Mouse (Mus musculus) adrenal gland, postnatal 14 days (tissue): Measurements from ENCODE around the gene Hmox2. TPM values are rescaled to one million over a fixed set of nuclear protein-coding genes. Genes with fewer than 3 reads are reported as not detected.
A peak's percentile ranks its signal among the peaks of the same experiment; 100 is the strongest.
"Not testable (repeated sequence)": the region's sequence is repeated elsewhere in the genome, so short reads cannot be mapped to it uniquely, and the experiment has no call there.

Experiments used
- DNase-seq: peaks from one replicate; pipeline ENCODE4 v3.0.0; 2021; ENCODE audit warnings: mixed read lengths
- total RNA-seq: library from RNA; stranded (reverse); gene quantifications from 2 replicates; pipeline ENCODE4 v1.2.3, GENCODE M21; 2021

Gene Hmox2
- total RNA-seq, 1 experiment from 2014 or later = 93.2 TPM

DNA sequence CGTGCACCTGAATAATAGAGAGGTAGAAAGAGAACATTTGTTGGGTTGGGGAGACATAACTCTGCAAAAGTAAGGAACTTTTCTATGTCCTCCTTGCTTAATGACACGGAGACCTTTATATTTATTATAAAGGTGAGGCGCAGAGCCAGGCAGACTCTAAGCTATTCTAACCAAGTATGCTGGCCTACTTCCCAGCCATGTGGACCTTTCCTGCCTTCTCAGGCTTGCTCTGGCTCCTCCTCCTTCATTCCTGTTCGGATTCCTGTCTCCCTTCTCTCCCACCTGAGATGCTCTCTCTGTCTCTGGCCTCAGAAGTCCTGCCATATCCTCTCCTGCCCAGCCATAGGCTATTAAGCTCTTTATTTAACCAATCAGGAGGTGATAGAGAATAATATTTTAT is 895 bp upstream of the Hmox2 start:
- no peak for DNase-seq

DNA sequence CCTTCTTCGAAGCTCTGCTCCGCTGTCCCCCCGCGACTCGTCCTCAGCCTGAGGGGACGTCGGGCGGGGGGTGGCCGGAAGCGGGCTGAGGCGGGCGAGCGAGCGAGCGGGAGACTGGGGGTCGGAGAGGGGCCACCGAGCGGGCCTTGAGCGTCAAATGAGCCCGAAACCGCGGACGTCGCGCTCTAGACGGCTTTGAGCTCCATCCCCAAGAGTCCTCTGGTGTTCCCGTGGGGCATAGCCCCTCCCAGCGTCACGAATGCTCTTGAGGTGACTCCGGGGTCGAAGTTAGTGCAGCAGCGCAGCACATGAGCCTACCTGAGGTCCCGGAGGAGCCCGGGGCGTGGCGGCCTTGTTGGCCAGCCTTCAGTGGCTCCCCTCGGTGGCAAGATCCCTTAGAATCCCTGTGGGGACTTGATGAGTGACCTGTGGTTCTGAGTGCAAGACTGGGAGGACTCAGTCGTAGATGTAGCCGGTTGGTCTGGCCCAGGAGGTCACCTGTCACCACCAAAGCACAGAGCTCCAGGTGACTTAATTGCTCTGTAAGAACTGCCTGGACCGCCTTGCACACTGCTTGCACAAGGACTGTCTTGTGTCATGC is 467 bp downstream of the Hmox2 start:
- DNase-seq = peak; percentile 68

DNA sequence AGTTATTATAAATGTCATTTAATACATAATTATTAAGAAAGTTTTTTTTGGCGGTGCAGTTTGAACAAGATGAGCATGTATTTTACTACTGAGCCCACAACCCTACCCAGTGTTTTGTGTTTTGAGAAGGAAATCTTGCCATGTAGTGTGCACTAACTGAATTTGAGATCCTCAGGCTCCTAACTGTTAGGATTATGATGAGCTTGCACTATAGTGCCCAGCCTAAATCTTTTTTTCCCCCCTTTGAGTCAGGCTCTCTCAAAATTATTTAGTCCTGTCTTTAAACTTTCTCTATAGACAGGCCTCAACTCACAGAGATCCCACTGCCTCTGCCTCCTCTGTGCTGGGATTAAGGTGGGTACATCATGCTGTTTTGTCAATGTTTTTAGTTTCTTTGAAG is 1.4 kb downstream of the Hmox2 start:
- no peak for DNase-seq

DNA sequence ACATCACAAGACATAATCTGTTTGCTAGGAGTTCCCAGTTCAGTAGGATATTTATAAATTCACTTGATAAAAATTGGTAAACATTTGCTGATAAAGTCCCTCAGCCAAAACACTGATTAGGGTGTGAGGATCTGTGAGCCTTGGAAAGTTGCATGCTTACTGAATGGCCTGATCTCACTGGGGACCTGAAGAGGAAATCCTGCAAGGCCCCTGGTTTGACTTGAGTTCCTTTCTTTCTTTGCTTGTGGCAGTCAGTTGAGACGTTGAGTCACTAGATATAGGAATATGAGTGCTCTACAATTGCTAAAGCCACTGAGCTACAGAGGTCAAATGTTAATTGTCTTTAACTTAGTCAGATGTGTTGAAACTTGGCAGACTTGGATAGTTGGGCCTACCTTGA is 1.8 kb downstream of the Hmox2 start:
- no peak for DNase-seq

DNA sequence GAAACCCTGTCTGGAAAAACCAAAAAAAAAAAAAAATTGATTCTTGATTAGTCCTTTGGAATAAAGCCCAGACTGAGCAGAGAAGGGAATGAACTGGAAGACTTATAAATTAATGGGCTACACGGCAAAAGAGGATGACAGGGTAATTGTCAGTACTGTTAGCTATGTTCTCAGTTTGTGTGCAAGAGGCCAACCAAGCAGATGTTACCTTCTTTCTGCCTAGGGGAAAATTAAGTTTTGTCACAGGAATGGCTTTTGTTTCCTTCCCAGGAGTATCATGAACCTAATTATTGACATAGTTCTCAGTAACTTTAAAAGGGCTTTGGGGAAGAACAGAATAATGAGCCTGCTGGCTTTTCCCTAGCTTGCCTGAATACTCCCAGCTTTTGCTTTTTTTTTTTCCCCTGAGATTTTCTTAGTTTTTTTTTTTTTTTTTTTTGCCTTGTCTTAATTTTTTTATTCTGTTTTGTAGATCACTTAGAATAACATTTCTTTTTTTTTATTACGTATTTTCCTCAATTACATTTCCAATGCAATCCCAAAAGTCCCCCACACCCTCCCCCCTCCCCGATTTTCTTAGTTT is 4.7 kb downstream of the Hmox2 start:
- no peak for DNase-seq

DNA sequence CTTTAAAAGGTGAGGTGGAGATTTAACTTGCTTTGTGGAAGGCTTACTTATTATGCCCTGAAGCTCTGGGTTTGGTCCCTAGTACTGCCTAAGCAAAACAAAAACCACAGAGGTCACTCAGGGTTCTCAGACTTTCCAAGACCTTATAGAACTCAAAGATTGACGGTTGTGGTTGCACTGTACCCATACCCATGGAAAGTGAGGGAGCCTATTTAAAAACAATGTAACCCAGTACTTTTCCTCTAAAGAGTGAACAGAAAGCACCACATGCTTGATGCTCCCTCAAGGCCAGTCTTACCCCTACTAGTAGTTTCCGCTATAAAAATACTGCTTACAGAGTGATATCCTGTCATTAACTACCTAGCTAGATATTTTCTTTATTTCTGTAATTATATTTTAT is 10.1 kb downstream of the Hmox2 start:
- DNase-seq = no peak

DNA sequence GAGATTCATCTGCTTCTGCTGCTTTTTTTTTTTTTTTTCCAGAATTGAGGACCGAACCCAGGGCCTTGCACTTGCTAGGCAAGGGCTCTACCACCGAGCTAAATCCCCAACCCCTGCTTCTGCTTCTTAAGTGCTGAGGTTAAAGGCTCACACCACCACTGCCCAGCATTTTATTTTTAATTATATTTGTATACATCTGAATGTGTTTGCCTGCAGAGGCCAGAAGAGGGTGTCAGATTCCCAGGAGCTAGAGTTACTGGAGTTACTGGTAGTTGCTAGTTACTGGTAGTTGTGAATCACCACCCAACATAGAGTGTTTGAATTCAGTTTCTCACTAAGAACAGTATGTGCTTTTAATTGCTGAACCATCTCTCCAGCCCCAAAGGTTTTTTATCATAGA is 13.8 kb downstream of the Hmox2 start:
- DNase-seq = no peak

DNA sequence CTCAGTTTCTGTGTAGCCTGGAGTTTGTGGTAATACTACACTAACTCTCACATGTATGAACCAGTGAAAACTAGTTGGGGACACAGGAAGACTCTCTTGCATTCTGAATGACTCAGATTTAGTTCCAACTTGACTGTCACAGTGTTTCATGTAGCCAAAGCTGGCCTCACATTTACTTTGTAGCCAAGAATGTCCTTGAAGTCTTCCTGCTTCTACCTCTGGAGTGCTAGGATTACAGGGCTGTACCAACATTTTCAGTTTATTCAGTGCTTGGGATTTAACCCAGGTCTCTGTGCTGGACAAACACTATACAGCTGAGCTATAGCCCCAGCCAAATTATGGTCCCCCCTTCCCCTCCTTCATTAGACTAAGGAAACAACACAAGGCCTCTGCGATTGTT is 16.0 kb downstream of the Hmox2 start:
- DNase-seq = no peak

DNA sequence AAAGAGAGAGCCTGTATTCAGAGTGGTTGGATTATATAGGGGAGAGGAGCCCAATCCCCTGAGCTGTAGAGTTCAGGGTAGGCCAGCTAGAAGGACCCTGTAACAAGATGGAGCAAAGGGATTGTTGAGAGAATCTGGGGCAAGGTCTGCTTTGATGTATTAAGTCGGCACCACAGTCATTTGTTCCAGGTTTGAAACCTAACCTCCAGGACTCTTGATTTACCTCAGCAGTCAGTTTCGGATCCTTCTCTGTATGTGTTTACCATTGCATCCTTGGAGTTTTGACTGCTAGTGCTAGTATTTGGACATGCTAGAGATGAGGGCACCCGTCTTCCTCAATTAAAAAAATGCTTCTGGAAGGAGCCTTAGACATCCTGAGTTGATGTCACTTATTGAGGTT is 26.0 kb downstream of the Hmox2 start:
- no peak for DNase-seq

DNA sequence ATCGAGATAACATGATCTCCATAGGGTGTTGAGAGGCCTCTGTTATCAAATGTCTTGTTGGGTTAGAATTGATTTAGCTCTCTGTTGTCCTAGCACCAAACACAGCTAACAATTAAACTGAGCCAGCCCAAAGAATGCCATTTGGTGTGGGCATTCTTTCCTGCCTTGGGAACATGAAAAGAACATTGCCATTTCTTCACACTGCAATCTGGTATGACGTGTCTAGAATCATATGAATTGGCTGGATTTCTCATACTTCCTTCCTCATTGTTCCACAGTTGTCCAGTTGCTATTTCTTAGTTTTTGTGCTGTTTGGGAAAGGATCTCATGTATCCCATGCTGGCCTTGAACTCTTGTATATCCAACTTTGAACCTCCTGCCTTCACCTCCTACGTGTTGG is 27.9 kb downstream of the Hmox2 start:
- no peak for DNase-seq

DNA sequence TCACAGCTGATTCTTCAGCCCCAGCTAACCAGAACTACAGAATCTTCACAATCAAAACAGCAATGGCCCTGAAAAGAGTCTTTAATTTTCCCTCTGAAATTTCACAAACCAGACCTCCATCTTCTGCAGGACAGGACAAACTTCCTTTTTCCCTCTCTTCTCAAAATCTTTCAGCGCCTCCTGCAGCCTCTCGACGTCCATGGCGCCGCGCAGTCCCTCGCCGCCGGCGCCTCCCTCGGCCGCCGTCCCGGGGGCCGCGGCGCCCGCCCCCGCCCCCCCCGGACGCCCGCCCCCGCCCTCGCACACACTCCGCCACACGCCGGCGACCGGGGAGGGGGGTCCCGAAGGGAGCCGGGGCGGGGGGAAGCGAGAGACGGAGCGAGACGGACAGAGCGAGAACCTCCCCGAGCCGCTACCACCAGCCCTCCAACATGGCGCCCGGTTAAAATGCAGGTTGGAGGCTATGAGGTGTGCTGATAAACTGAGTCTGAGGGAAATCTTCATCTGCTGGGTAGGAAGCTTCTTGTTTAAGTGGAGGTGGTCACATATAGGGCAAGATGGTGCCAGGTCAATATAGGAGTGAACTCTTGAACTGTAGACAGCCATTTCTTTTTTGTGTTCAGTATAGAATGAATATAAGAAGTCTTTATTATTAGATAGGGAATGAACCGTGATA is 30.6 kb downstream of the Hmox2 start:
- not testable (repeated sequence) for DNase-seq

DNA sequence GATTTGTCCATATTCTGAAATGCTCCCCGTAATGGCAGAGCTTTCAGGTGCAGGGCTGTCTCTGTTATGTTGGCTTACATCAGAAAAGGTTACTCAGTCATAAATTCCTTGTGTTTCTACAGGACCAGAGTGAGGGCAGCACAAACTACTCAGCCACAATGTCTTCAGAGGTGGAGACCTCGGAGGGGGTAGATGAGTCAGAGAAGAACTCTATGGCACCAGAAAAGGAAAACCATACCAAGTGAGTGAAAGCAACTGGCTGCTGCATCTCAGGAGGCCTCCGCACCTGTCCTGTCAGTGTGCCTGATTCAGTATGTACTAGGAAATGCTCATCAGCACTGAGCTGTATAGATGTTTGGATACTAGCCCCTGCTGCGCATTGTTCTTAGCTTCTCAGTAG is 36.3 kb downstream of the Hmox2 start:
- no peak for DNase-seq

DNA sequence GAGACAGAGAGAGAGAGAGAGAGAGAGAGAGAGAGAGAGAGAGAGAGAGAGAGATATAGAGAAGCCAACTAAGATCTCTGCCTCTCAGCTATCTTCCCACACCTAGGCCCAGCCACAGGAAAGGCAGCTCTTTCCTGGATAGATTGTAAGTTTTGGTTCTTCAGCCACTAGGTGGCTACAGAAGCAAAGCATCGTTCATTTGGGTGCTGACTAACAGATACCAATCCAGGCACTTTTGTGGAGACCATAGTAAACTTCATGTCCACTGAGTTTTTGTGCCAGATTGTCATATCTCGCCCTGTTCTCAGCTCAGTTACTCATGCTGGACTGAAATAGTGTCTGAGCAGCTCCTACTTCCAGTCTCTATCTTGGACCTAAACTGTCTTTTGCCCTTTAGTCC is 37.1 kb downstream of the Hmox2 start:
- peak; percentile 48 for DNase-seq

DNA sequence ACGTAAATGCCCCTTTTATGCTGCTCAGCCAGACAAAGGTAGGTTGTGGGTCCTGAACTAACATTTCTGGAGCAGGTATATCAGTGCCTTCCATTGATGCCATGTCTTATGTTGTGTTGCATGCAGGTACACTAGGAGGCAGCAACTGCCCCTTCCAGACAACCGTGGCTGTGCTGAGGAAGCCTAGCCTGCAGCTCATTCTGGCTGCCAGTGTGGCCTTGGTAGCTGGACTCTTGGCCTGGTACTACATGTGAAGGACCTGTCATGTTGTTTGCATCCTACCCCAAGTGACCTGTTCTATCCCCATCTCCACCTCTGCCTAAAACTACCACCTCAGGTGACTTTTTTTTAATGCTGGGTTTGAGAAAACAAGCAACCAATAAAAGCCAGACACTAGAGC is 39.7 kb downstream of the Hmox2 start:
- no peak for DNase-seq

DNA sequence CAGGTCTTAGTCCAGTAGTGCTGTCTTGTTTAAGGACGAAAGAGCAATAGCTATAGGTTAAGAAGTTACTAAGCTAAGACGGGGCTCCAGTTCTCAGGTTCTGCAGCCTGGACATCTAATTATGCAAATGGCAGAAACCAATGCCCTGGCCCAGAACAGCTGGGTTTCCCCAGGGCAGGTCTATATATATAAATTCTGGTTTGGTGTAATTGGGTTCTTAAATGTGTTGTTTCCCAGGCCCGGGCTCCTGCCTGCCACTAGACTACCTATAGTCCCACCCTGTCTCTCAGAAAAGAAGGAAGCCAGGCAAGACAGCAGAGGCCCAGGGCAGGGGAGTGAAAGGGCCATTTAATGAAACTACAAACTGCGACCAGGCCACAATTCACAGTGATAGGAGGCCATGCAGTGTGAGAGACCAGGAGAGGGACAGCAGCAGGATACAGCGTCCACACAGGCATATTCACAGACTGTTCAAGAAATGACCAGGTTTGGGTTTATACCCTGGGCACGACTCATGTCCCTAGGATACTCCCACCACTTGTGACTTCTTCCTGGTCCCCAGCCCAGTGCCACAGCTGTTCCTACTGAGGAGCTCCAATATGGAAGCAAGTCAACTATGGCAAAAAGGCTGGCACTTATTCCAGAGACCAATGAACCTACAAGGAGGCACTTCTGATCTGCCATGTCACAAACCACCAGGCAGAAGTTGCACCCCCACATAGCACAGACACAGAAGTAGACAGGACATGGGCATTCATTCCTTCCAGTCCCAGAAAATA is 41.0 kb downstream of the Hmox2 start:
- DNase-seq = no peak

DNA sequence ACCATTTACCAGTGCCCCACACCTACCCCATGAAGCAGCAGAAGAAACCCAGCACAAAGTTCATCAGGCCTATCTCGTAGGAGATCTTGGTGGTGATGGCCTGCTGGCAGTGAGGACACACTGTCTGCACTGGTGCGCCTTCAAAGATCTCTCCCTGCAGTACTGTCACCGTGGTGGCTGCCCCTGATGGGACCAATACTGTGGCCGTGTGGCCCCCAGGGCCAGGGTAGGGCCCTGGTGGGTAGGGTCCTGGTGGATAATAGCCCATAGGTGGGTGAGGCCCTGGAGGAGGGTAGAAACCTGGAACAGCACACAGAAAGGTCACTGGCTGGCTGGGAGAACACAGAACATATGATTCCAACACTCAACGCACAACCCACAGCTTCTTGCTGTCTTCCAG is 42.6 kb downstream of the Hmox2 start:
- DNase-seq = no peak

DNA sequence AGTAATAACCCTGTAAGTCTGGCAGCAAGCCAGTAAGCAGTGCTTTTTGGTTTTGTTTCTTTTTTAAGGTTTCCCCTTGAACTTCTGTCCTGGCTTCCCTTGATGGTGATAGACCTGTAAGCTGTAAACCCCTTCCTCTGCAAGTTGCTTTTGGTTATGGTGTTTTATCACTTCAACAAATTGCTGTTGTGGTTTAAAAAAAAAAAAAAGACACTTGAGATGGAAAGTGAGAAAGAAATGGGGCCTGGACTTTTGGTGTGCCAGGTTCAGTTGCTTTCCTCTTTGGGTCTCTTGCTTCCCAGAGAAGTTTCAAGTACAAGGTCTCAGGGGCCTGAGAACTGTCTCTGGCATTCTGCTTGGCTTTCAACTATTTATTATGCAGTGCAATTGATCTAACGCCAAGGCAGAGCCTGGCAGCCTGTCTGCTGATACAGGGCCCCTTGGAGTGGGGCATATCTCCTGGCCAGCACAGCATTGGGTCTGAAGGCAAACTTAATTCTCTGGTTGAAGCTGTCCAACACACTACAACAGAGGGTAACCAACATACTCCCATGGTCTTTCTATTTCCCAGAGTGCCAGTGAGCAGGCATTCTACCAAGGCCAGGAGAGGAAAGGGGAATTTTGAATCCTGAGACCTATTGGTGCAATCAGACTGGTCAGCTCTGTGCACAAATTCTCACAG is 47.3 kb downstream of the Hmox2 start:
- DNase-seq = peak; percentile 69

DNA sequence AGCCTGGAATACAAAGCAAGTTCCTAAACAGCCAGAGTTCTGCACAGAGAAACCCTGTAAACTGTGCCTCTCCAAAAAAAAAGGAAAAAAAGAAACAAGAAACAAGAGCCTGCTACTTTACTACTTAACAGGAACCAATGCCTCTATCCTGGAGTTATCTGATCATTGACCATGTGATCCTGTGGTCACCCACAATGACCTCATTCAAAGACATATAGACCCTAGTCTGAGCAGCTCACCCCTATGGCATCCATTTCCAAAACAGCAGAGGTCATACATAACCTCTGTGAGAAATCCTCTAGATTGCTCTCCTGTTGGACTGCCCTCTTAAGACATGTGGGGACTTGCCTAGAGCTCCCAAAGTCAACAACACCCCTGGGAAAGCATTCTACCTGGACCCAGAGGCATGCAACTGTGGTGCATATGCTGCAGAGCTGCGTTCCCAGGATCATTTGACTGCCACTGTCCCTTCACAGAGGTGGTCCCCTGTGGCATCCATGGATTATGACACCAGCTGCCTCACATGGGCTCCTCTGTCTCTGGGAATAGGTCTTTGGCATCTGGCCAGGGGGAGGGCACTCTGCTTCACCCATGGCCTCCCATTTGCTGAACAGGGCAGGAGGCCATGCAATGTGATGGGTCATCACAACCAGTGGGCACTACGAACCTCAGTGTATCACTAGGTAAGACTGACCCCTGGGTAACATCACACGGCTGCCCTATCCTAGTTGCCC is 51.2 kb downstream of the Hmox2 start:
- DNase-seq = peak; percentile 70

DNA sequence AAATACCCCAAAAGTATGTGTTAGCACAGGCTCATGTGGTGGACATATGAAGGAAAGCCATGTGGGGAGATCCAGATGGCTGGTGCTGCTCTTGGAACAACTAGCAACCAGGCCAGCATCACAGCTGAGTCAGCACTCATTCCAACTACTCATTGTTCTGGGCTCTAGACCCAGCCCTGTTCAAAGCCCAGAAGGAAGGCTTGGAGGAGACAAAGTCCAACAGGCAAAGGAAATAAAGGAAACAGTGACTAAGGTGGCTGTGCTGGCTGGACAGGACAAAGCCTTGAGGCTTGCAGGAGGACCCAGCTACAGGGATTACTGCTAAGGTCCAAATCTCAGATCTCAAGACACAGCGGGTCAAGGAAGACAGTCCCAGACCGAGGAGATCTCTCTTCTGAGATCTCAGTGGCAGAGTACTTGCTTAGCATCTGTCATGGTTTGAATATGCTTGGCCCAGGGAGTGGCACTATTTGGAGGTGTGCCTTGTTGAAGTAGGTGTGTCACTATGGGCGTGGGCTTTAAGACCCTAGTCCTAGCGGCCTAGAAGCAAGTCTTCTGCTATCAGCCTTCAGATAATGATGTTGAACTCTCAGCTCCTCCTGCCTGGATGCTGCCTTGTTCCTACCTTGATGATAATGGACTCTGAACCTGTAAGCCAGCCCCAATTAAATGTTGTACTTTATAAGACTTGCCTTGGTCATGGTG is 51.9 kb downstream of the Hmox2 start:
- no peak for DNase-seq

DNA sequence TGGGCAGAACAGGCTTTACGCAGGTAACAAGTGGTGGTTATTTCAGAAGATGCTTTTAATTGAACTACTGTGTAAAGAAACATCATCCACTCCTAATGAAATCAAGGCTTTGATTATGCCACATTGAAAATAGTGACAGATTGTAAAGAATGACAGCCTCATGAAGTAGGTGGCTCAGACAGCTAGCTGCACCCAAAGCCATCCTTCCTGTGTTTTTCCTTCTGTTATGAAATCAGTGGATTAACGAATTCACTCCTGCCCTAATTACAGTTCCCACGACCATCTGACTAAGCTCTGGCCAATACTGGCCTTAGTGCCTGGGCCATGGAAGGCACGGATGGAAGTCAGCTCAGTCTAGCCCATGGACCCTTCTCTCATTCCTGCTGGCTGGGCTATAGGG is 52.8 kb downstream of the Hmox2 start:
- DNase-seq = no peak

DNA sequence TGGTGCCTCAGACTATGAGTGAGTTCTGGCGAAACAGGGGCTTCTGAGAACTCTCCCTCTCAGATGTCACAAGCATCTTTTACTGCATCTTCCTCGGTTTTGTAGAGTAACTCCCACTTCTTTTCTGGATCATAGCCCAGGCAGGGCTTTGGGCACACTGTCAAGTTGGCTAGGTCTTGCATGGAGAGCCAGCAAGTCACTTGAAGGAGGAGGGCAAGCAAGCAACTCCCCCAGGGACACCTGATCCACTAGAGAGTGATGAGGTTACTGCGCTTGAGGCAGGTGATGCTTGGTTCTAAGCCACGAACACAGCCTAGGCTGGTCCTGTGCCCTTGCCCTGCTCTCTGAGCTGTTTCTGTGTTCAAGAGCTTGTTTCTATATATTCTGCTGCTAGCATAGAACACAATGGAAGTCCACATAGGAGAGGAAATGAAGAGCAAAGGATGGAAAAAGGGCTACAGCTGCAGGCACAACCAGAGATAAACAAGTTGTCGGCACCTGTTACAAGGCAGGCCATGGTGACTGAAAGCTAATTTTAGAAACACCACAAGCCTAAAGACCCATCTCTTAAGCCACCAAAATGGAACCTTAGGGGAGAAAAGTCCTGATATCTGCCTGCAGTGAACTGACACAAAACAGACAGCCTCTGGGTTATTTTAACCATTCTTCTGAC is 55.5 kb downstream of the Hmox2 start:
- peak; percentile 83 for DNase-seq
